Mouse (Mus musculus) lung, embryonic 16.5 days (tissue): ENCODE measurements around the gene Kif3b. TPM values are rescaled to one million over a fixed set of nuclear protein-coding genes. Genes with fewer than 3 reads are reported as not detected.

Source experiments
- ATAC-seq: fragments of 200-750 bp; cut with Nextera tagmentation; 2 replicates; pipeline ENCODE4 v1.8.0; 2017; ENCODE audit warnings: low read depth, mild to moderate bottlenecking, moderate library complexity
- H3K27ac ChIP-seq: fragments of 300-500 bp; sonication (generic); 2 replicates; pipeline ENCODE4 v1.5.1; 2014; ENCODE audit warnings: mild to moderate bottlenecking, control low read depth, low read length
- H3K27me3 ChIP-seq: fragments of 300-500 bp; sonication (generic); 2 replicates; pipeline ENCODE4 v1.6.1; 2014; ENCODE audit warnings: low read depth, low read length, mixed read lengths; ENCODE audit not compliant: control insufficient read depth, insufficient read depth
- H3K36me3 ChIP-seq: fragments of 300-500 bp; sonication (generic); 2 replicates; pipeline ENCODE4 v1.6.1; 2014; ENCODE audit warnings: low read length; ENCODE audit not compliant: control insufficient read depth, insufficient read depth
- H3K4me1 ChIP-seq: fragments of 300-500 bp; sonication (generic); replicated peaks from 2 replicates; pipeline ENCODE4 v1.6.1; 2014; ENCODE audit warnings: low read length, mixed read lengths; ENCODE audit not compliant: control insufficient read depth, insufficient read depth
- H3K4me2 ChIP-seq: fragments of 300-500 bp; sonication (generic); 2 replicates; pipeline ENCODE4 v1.6.1; 2014; ENCODE audit warnings: low read depth, low read length, control low read depth
- H3K4me3 ChIP-seq: fragments of 300-500 bp; sonication (generic); 2 replicates; pipeline ENCODE4 v1.5.1; 2014; ENCODE audit warnings: mild to moderate bottlenecking, low read length, control low read depth
- H3K9ac ChIP-seq: fragments of 300-500 bp; sonication (generic); 2 replicates; pipeline ENCODE4 v1.6.1; 2014; ENCODE audit warnings: low read length, control low read depth
- H3K9me3 ChIP-seq: fragments of 300-500 bp; sonication (generic); 2 replicates; pipeline ENCODE4 v1.6.1; 2016; ENCODE audit warnings: low read length; ENCODE audit not compliant: control insufficient read depth
- WGBS: fragments of 180-500 bp; shearing (Covaris S2); extraction: QIAGEN DNeasy Blood & Tissue Kit; methylation state at CpG from one replicate; pipeline ENCODE4 v1.1.7; 2014; 5-methylcytosine and 5-hydroxymethylcytosine counted together
- polyA plus RNA-seq: library from polyadenylated mRNA; unstranded; fragments of >200 nt; fragmentation: Nextera tagmentation; extraction: Ambion mirVana; gene quantifications from 2 replicates; pipeline ENCODE4 v1.2.1, GENCODE M21; 2015

Kif3b gene
- polyA plus RNA-seq, 1 experiment from 2014 or later, result 7.1 TPM

DNA sequence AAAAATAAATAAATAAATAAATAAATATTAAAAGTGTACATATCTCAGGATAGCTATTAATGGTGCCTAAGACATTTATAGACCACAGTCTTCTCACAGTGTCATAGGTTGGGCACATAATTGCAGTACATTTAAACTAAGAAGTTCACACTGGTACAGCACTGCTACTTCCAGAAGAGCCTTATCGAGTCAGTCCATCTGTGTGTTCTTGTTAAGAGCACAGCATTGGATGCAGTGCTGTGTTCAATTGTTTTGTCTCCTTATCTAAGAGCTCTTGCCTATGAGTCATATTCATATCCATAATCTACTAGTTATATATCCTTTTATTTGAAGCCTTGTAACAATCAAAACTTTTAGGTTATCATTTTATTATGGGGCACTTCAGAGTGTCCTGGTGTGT lies 89.3 kb downstream of the Kif3b start:
- Histone ChIP-seq H3K4me3 (no peak overlapping the region), H3K4me2 (no peak overlapping the region), H3K27ac (no peak overlapping the region), H3K9ac (no peak overlapping the region), H3K4me1 (no peaks in the 10 kb centered on the region), H3K36me3 (peaks cover 17% of the 10 kb centered on the region), H3K27me3 (no peaks in the 10 kb centered on the region), H3K9me3 (no peaks in the 10 kb centered on the region)
- no peak for ATAC-seq
- 95% methylated on average over 1 of the region's 1 CpGs for WGBS

Other genes with a start within 250 kb of the Kif3b start
- 2.8 and 3.5 TPM in 2 replicates for gene Ccm2l, start 225.5 kb upstream of the Kif3b start, polyA plus RNA-seq
- 4.5 and 6.9 TPM in 2 replicates for gene Hck, start 182.9 kb upstream of the Kif3b start, polyA plus RNA-seq
- gene Tm9sf4, start 130.1 kb upstream of the Kif3b start, polyA plus RNA-seq, result 74.9 and 79.0 TPM in 2 replicates
- 8.4 and 8.7 TPM in 2 replicates for gene Tspyl3, start 66.0 kb upstream of the Kif3b start, polyA plus RNA-seq
- gene Plagl2, start 50.0 kb upstream of the Kif3b start, polyA plus RNA-seq, result 14.4 and 17.1 TPM in 2 replicates
- 6.2 and 6.7 TPM in 2 replicates for gene Pofut1, start 49.9 kb upstream of the Kif3b start, polyA plus RNA-seq
- gene Asxl1, start 54.4 kb downstream of the Kif3b start, polyA plus RNA-seq, result 9.0 and 9.6 TPM in 2 replicates
- not detected in 2 replicates for gene 4930404H24Rik, start 201.4 kb downstream of the Kif3b start, polyA plus RNA-seq
- 8.9 and 9.9 TPM in 2 replicates for gene Nol4l, start 238.6 kb downstream of the Kif3b start, polyA plus RNA-seq